Mouse (Mus musculus) neural tube, embryonic 10.5 days (tissue): ENCODE data around the gene Gale.

ENCODE experiments used
- DNase-seq: peaks from one replicate; pipeline ENCODE4 v3.0.0-alpha.2; 2017; ENCODE audit warnings: low spot score; ENCODE audit errors: extremely low spot score

Gale gene

GRCm38 (mm10) chr4:135943389-135943788 lies 20.1 kb upstream of the Gale start:
- DNase-seq: no peak

DNA sequence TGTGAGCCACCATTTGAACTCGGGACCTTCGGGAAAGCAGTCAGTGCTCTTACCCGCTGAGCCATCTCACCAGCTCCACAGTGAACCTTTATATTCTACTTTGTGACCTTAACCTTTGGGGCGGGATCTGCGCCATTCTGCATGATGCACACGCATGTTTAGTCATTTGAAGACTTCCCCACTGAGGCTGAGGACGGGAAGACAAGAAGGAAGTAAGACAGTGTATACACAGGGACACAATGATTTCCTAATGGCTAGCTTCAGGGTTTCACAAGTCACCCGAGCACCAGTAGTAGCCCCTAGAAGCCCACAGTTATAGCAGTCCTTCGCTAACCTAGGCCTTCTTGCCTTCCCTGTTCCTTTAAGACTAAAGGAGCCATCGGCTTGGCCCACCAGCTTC lies 17.8 kb upstream of the Gale start:
- DNase-seq: no peak

DNA sequence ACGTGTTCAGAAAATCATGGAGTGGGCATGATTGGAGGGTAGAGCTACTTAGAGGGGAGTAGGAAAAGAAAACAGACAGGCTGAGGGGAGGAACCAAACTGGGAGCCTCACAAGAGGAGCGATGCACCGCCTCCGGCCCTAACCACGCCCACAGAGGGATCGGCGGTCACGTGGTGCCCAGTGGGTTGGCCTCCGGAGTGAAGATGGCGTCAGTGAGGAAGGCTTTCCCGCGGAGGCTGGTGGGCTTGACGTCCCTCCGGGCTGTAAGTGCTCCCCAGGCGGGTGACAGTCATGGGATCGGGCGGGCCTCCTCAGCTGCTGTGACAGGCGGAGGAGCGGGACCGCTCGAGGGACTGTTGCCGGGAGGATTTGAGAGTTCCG lies 17.3 kb upstream of the Gale start, which contains the start of gene Hmgcl:
Gene Hmgcl (plus strand): TSS at position 171 of the 381 bp plus-strand sequence.
- DNase-seq: peak; percentile 91

GRCm38 (mm10) chr4:135946659-135947301 lies 16.7 kb upstream of the Gale start:
- DNase-seq: peak; percentile 33

DNA sequence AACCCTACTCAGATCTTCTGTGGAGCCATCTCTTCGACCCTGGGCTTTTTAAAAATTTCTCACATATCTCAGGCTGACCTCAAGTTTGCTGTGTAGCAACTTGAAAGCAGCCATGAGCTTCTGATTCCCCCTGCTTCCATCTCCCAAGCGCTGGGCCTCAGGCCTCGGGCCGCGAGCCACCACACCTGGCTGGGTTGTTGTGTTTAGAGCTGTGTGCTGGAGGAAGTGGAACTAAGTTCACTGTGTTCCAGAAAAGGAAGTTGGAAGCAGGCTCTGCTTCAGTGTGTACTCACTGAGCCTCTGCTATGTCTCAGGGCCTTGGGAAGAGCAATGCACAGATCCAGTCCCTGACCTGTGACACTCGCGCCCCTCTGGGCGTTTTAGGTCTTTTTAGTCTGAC lies 15.4 kb upstream of the Gale start:
- DNase-seq: no peak

GRCm38 (mm10) chr4:135949475-135949874 lies 14.1 kb upstream of the Gale start:
- DNase-seq: no peak

- DNase-seq: no peak
Observed at GRCm38 (mm10) chr4:135949911-135950310, 13.6 kb upstream of the Gale start.

- DNase-seq: no peak
Observed at GRCm38 (mm10) chr4:135950365-135950764, 13.2 kb upstream of the Gale start.

GRCm38 (mm10) chr4:135951505-135951904 lies 12.0 kb upstream of the Gale start:
- no peak for DNase-seq

DNA sequence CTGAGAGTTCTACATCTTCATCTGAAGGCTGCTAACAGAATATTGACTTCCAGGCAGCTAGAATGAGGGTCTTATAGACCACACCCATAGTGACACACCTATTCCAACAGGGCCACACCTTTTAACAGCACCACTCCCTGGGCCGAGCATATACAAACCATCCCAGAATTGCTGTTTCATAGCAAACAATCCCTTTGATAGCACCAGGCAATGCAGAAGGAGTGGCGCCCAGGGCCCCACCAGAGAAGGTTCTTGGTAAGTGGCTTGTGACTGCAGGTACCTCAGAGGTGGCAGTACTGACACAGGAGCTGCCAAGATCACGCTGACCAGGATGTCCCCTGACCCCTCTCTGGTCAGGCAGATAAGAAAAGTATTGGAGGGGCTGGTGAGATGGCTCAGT lies 10.3 kb upstream of the Gale start:
- no peak for DNase-seq

DNA sequence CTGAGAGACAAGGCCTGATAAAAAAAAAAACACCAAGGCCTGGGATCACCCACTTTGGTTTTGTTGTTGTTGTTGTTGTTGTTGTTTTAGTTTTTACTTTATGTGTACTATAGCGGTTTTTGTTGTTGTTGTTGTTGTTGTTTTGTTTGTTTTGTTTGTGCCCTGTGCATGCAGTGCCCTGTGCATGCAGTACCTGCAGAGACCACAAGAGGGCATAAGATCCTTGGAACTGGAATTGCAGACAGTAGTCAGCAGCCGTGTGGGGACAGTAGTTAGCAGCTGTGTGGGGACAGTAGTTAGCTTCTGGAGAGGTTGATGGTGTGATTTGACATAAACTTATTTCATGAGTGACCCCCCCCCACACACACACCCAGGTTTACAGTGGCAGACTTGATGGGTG lies 9.3 kb upstream of the Gale start:
- DNase-seq: peak; percentile 83

DNA sequence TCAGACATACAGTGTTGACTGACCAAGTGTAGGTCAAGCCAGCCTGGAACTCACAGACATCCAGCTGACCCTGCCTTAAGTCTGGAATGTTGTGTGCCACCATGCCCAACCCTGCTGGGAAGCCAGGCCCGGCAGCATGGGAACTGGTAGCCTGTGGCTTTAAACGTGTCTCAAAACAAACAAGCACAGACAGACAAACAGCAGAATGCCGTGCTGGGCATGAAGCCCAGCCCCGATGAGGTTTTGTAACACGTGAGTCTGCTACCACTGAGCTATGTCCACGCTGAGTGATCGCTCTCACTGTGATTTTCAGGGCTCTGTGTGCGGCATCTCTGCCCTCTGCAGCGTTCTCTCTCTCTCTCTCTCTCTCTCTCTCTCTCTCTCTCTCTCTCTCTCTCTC lies 7.6 kb upstream of the Gale start:
- no peak for DNase-seq

DNA sequence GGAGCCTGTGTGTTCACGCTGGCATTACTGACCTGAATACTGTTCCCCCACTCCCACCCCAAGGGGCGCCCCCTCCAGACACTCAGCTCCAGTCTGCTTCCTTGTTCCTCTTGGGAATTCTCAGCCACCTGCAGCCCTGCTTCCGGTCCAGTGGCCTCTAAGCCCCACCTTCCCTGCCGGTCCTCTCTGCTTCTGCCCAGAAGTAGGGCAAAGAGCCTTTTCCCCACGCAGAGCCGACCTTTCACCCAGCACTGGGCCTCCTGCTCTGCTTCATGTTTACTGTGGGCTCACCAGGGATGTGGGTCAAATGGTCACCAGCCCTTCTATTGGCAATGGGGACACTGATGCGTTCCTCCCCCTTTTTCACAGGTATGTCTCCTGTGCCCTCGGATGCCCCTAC lies 5.2 kb upstream of the Gale start:
- no peak for DNase-seq

GRCm38 (mm10) chr4:135960717-135961116 lies 2.8 kb upstream of the Gale start:
- peak; percentile 84 for DNase-seq

GRCm38 (mm10) chr4:135961709-135962108 lies 1.8 kb upstream of the Gale start:
- DNase-seq: no peak

DNA sequence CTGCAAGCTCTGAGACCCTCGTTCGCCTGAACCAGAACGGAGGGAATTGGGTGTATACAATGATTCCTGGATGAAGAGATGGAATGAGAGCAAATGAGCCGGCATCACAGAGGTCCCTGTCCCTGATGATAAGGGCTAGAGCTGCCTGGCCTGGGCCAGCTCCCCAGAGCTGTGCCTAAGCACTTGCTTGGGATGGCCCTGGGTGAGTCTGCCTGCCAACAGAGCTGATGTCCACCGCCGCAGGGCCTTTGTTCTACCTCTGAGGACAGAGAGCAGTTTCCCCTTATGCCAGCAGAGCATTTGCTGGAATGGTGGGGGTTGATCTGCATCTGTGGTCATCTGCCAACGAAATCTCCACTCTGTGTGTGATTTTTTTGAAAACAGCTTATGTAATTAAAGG lies 1.3 kb upstream of the Gale start:
- DNase-seq: no peak

GRCm38 (mm10) chr4:135962946-135963345 lies 581 bp upstream of the Gale start:
- DNase-seq: no peak

DNA sequence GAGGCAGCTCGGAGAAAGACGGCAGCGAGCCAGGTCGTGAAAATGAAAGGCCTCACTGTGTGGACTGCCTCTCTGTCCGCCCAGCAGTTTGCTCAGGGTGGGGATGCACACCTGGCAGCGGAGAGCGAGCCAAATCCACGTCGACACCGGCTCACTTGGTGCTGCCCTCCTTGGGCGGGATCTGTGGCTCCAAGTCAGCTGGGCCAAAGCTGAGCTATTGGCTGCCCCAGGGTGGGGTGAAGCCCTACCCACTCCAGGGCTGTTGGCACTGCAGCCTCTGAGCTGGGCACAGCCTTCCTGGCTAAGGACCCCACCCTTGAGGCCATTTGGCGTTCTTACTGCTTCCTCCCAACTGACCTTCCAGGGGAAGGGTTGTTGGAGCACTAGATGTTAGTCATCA lies 899 bp downstream of the Gale start:
- no peak for DNase-seq

DNA sequence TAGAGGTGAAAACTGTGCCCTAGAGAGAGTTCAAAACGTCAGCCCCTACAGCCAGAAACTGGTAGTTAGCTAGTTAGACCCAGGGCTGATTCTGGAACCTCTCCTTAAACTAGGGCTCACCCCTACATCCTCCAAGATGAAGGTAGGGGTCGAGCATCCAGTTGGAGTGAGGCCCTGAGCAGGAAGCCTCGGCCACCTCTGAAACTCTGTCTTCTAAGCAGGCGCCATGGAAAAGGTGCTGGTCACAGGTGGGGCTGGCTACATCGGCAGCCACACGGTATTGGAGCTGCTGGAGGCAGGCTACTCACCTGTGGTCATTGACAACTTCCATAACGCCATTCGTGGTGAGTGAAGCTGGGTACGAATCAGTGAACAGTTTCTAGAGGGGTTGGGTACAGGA lies 1.6 kb downstream of the Gale start:
- DNase-seq: no peak

- DNase-seq: no peak
Observed at GRCm38 (mm10) chr4:135966283-135966682, 2.8 kb downstream of the Gale start.

- no peak for DNase-seq
Observed at GRCm38 (mm10) chr4:135967086-135967760, 3.7 kb downstream of the Gale start.

DNA sequence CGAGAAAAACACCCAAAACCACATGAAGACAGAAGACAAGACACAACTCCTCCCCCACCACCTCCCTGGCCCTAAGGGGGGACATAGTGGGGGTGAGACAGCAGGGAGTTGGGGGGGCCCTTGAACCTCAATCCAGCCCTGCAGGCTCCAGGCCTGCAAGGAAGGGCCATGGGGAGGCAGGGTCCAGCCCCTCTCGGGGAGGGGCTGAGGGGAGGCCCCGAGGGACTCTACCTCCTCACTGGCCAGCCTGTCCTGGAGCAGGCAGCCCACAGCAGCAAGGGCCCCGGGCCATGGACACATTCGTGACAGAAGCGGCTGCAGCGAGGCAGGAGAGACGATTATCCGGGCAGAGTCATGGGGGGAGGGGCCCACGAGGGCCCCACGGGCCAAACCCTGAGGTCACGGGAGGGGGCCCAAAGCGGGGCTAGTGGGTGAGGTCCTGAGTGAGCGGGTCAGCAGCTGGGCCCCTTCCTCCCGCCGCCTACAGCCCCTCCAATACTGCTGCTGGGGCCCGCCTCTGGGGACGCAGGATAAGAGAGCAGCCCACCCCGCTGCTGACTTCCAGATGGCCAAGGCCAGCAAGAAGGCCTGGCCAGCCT lies 4.8 kb downstream of the Gale start:
- no peak for DNase-seq
